ENCODE assay signal across 19 mouse cellular contexts in the genomic region with DNA sequence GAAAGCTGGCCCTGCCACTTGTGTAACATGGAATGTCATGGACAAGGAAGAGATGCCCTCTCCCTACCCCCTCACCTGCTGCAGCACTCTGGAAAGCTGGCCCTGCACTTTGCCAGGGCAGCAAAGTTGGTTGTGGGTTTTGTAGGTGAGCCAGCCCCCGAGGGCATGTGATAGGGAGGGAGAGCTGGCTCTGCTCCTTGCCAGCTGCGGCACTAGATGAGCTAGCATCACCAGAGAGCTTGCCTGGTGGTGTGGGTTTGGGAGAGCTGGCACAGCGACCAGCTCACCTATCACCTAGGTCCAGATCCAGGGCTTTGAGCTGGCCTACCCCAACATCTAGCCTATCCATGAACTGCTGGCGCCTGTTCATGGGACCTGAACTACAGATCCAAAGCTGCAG.
"Had no signal": no experiment of that assay in that cellular context is flagged by ENCODE, and none has a peak within 500 bp of the region (broad histone marks: within the 10 kb centered on the region; RNA-seq: fewer than 3 reads in every experiment).

No protein-coding gene starts in this region.

- ATAC-seq: intestine, embryonic 15.5 days; midbrain, embryonic 15.5 days had no signal

- H3K9ac ChIP-seq: intestine, embryonic 15.5 days; limb, embryonic 12.5 days; limb, embryonic 15.5 days; liver, embryonic 14.5 days; lung, embryonic 15.5 days; midbrain, embryonic 12.5 days; midbrain, embryonic 15.5 days; neural tube, embryonic 12.5 days; neural tube, embryonic 15.5 days; stomach, embryonic 15.5 days had no signal

- DNase-seq: kidney, adult 18-20 months; kidney, adult 9 months; kidney, postnatal 14 days; kidney, postnatal 4 days; left cerebral cortex, postnatal 4 days; lung, adult 18-20 months; right cerebral cortex, postnatal 25 days; spleen, adult 18-20 months; thymus, postnatal 25 days had no signal

- H3K27ac ChIP-seq: intestine, embryonic 15.5 days; limb, embryonic 12.5 days; limb, embryonic 15.5 days; liver, embryonic 14.5 days; lung, embryonic 15.5 days; midbrain, embryonic 12.5 days; midbrain, embryonic 15.5 days; neural tube, embryonic 12.5 days; neural tube, embryonic 15.5 days; stomach, embryonic 15.5 days had no signal

- H3K9me3 ChIP-seq: intestine, embryonic 15.5 days; limb, embryonic 12.5 days; limb, embryonic 15.5 days; lung, embryonic 15.5 days; midbrain, embryonic 12.5 days; midbrain, embryonic 15.5 days; neural tube, embryonic 12.5 days; neural tube, embryonic 15.5 days; stomach, embryonic 15.5 days had no signal

- H3K4me3 ChIP-seq: intestine, embryonic 15.5 days; limb, embryonic 12.5 days; limb, embryonic 15.5 days; lung, embryonic 15.5 days; midbrain, embryonic 12.5 days; midbrain, embryonic 15.5 days; neural tube, embryonic 12.5 days; neural tube, embryonic 15.5 days; stomach, embryonic 15.5 days had no signal

- H3K27me3 ChIP-seq: intestine, embryonic 15.5 days; limb, embryonic 12.5 days; lung, embryonic 15.5 days; midbrain, embryonic 15.5 days; neural tube, embryonic 12.5 days; neural tube, embryonic 15.5 days; stomach, embryonic 15.5 days had no signal

- H3K36me3 ChIP-seq: intestine, embryonic 15.5 days; limb, embryonic 12.5 days; limb, embryonic 15.5 days; lung, embryonic 15.5 days; midbrain, embryonic 12.5 days; midbrain, embryonic 15.5 days; neural tube, embryonic 12.5 days; neural tube, embryonic 15.5 days; stomach, embryonic 15.5 days had no signal

- H3K4me1 ChIP-seq: intestine, embryonic 15.5 days; lung, embryonic 15.5 days; midbrain, embryonic 12.5 days; midbrain, embryonic 15.5 days; neural tube, embryonic 12.5 days; neural tube, embryonic 15.5 days; stomach, embryonic 15.5 days had no signal

- H3K4me2 ChIP-seq: intestine, embryonic 15.5 days; limb, embryonic 12.5 days; limb, embryonic 15.5 days; lung, embryonic 15.5 days; midbrain, embryonic 12.5 days; midbrain, embryonic 15.5 days; neural tube, embryonic 12.5 days; neural tube, embryonic 15.5 days; stomach, embryonic 15.5 days had no signal
